Mouse (Mus musculus) MEL (cell line): Measurements from ENCODE around the gene Tmem79. TPM values are rescaled to one million over a fixed set of nuclear protein-coding genes. Genes with fewer than 3 reads are reported as not detected.

Experiments
- DNase-seq: peaks from one replicate; pipeline ENCODE4 v3.0.0; 2011; ENCODE audit warnings: low read depth, low spot score
- H3K27ac ChIP-seq: 2 replicates; pipeline ENCODE4 v1.5.1; 2012; ENCODE audit warnings: low read depth, mild to moderate bottlenecking, control low read depth, low read length, moderate library complexity; ENCODE audit not compliant: control insufficient read depth
- H3K27me3 ChIP-seq, 2 experiments: fragments of 150-350 bp in 1 of 2; sonication (generic) in 1 of 2; 2 replicates each; pipeline ENCODE4 v1.6.1; 2012; ENCODE audit warnings: low read length in 2 of 2, mild to moderate bottlenecking in 2 of 2, improper control_type of control experiment in 1 of 2, moderate library complexity in 1 of 2; ENCODE audit not compliant: insufficient read depth in 2 of 2, control insufficient read depth in 1 of 2
- H3K36me3 ChIP-seq, 2 experiments: 2 replicates each; pipeline ENCODE4 v1.6.1; 2012 to 2014; ENCODE audit warnings: low read length in 2 of 2, improper control_type of control experiment in 1 of 2, inconsistent platforms in 1 of 2, mild to moderate bottlenecking in 1 of 2; ENCODE audit not compliant: insufficient read depth in 2 of 2, control insufficient read depth in 1 of 2
- H3K4me1 ChIP-seq, 2 experiments: fragments of 150-350 bp in 1 of 2; sonication (generic) in 1 of 2; 2 replicates each; pipeline ENCODE4 v1.6.1; 2012; ENCODE audit warnings: low read length in 2 of 2, improper control_type of control experiment in 1 of 2, mild to moderate bottlenecking in 1 of 2; ENCODE audit not compliant: insufficient read depth in 2 of 2, control insufficient read depth in 1 of 2
- H3K4me3 ChIP-seq, 2 experiments: fragments of 150-350 bp in 1 of 2; sonication (generic) in 1 of 2; 2 replicates each; pipeline ENCODE4 v1.5.1; 2012; ENCODE audit warnings: low read depth in 2 of 2, low read length in 2 of 2, mild to moderate bottlenecking in 2 of 2, moderate library complexity in 2 of 2, control low read depth in 1 of 2, improper control_type of control experiment in 1 of 2; ENCODE audit not compliant: control insufficient read depth in 1 of 2, insufficient read depth in 1 of 2
- H3K79me2 ChIP-seq: 2 replicates; pipeline ENCODE4 v1.6.1; 2012; ENCODE audit warnings: mild to moderate bottlenecking, low read length, moderate library complexity; ENCODE audit not compliant: control insufficient read depth, poor library complexity, insufficient read depth
- H3K9ac ChIP-seq: 2 replicates; pipeline ENCODE4 v1.6.1; 2012; ENCODE audit warnings: low read depth, mild to moderate bottlenecking, control low read depth, low read length, moderate library complexity; ENCODE audit not compliant: control insufficient read depth, poor library complexity, severe bottlenecking
- H3K9me3 ChIP-seq: fragments of 150-350 bp; sonication (generic); replicated peaks from 2 replicates; pipeline ENCODE4 v1.6.1; 2012; ENCODE audit warnings: mild to moderate bottlenecking, low read length, improper control_type of control experiment, moderate library complexity; ENCODE audit not compliant: insufficient read depth
- BHLHE40 ChIP-seq: IDR thresholded peaks from 2 replicates; pipeline ENCODE4 v1.6.1; 2012; ENCODE audit warnings: low read depth, mild to moderate bottlenecking, inconsistent platforms, low read length, improper control_type of control experiment, borderline replicate concordance
- CHD1 ChIP-seq: IDR thresholded peaks from 2 replicates; pipeline ENCODE4 v1.6.1; 2012; ENCODE audit warnings: low read depth, mild to moderate bottlenecking, inconsistent platforms, low read length, improper control_type of control experiment
- EP300 ChIP-seq, 2 experiments: IDR thresholded peaks; 2 replicates each; pipeline ENCODE4 v1.6.1; 2011; ENCODE audit warnings: improper control_type of control experiment in 2 of 2, low read length in 2 of 2, low read depth in 1 of 2, mild to moderate bottlenecking in 1 of 2
- ETS1 ChIP-seq: IDR thresholded peaks from 2 replicates; pipeline ENCODE4 v1.6.1; 2012; ENCODE audit warnings: low read depth, mild to moderate bottlenecking, inconsistent platforms, low read length, improper control_type of control experiment, moderate library complexity
- HCFC1 ChIP-seq: IDR thresholded peaks from 2 replicates; pipeline ENCODE4 v1.6.1; 2012; ENCODE audit warnings: low read depth, mild to moderate bottlenecking, inconsistent platforms, low read length, improper control_type of control experiment, moderate library complexity
- MAFK ChIP-seq: IDR thresholded peaks from 2 replicates; pipeline ENCODE4 v1.6.1; 2011; ENCODE audit warnings: low read depth, mild to moderate bottlenecking, low read length, improper control_type of control experiment, borderline replicate concordance
- MAZ ChIP-seq: IDR thresholded peaks from 2 replicates; pipeline ENCODE4 v1.6.1; 2012; ENCODE audit warnings: low read depth, mild to moderate bottlenecking, inconsistent platforms, low read length, improper control_type of control experiment
- NELFE ChIP-seq: IDR thresholded peaks from 2 replicates; pipeline ENCODE4 v1.6.1; 2011; ENCODE audit warnings: low read depth, low read length, improper control_type of control experiment
- POLR2AphosphoS2 ChIP-seq: IDR thresholded peaks from 2 replicates; pipeline ENCODE4 v1.6.1; 2011; ENCODE audit warnings: low read length, improper control_type of control experiment
- POLR2AphosphoS5 ChIP-seq: IDR thresholded peaks from 2 replicates; pipeline ENCODE4 v1.6.1; 2012; ENCODE audit warnings: low read depth, borderline replicate concordance, mild to moderate bottlenecking, inconsistent platforms, low read length, moderate library complexity, mixed read lengths
- RAD21 ChIP-seq: IDR thresholded peaks from 2 replicates; pipeline ENCODE4 v1.6.1; 2011; ENCODE audit warnings: mild to moderate bottlenecking, low read depth, low read length, improper control_type of control experiment
- SIN3A ChIP-seq: IDR thresholded peaks from 2 replicates; pipeline ENCODE4 v1.6.1; 2012; ENCODE audit warnings: low read length, improper control_type of control experiment, inconsistent platforms
- TAL1 ChIP-seq: IDR thresholded peaks from 2 replicates; pipeline ENCODE4 v1.6.1; 2012; ENCODE audit warnings: mild to moderate bottlenecking, inconsistent platforms, low read length, moderate library complexity, mixed read lengths
- TCF12 ChIP-seq: IDR thresholded peaks from 2 replicates; pipeline ENCODE4 v1.6.1; 2014; ENCODE audit warnings: low read depth, mild to moderate bottlenecking, inconsistent platforms, low read length, improper control_type of control experiment, moderate library complexity
- UBTF ChIP-seq: IDR thresholded peaks from 2 replicates; pipeline ENCODE4 v1.6.1; 2012; ENCODE audit warnings: low read depth, mild to moderate bottlenecking, inconsistent platforms, low read length, improper control_type of control experiment, moderate library complexity, borderline replicate concordance; ENCODE audit not compliant: insufficient read depth
- USF1 ChIP-seq: IDR thresholded peaks from 2 replicates; pipeline ENCODE4 v1.6.1; 2014; ENCODE audit warnings: low read depth, mild to moderate bottlenecking, inconsistent platforms, low read length, improper control_type of control experiment, moderate library complexity
- USF2 ChIP-seq, 2 experiments: IDR thresholded peaks; 2 replicates each; pipeline ENCODE4 v1.6.1; 2011 to 2012; ENCODE audit warnings: improper control_type of control experiment in 2 of 2, low read length in 2 of 2, borderline replicate concordance in 1 of 2, inconsistent platforms in 1 of 2, low read depth in 1 of 2, mild to moderate bottlenecking in 1 of 2; ENCODE audit not compliant: insufficient read depth in 1 of 2
- ZC3H11A ChIP-seq: IDR thresholded peaks from 2 replicates; pipeline ENCODE4 v1.6.1; 2012; ENCODE audit warnings: low read depth, mild to moderate bottlenecking, inconsistent platforms, low read length, improper control_type of control experiment
- ZMIZ1 ChIP-seq: IDR thresholded peaks from 2 replicates; pipeline ENCODE4 v1.6.1; 2012; ENCODE audit warnings: low read depth, mild to moderate bottlenecking, inconsistent platforms, low read length, improper control_type of control experiment, moderate library complexity
- polyA plus RNA-seq, 2 experiments: library from polyadenylated mRNA; stranded (reverse) in 1 of 2; unstranded in 1 of 2; fragments of >175 nt in 1 of 2; fragments of >200 nt in 1 of 2; gene quantifications; 2 replicates each; pipeline versions ENCODE4 v1.2.1 to v1.2.4; 2012; ENCODE audit warnings: low replicate concordance in 2 of 2, low read depth in 1 of 2; ENCODE audit not compliant: insufficient read length in 2 of 2, insufficient read depth in 1 of 2, missing spikeins in 1 of 2
- total RNA-seq: library from RNA; depleted of rRNA; stranded (reverse); fragments of 300-350 nt; gene quantifications from 2 replicates; pipeline ENCODE4 v1.2.3, GENCODE M21; 2012

The Tmem79 gene
- total and polyA plus RNA-seq, 3 experiments: 2.2 to 3.7 TPM; not detected in 1

GRCm38 (mm10) chr3:88363700-88364099 is 27.8 kb upstream of the Tmem79 start:
- no peak for DNase-seq
- Histone ChIP-seq H3K9ac (no peak overlapping the region), H3K9me3 (no peaks in the 10 kb centered on the region), H3K4me3 (no peak overlapping the region), H3K27ac (no peak overlapping the region), H3K27me3 (no peaks in the 10 kb centered on the region), H3K4me1 (no peaks in the 10 kb centered on the region), H3K79me2 (no peaks in the 10 kb centered on the region), H3K36me3 (no peaks in the 10 kb centered on the region; a peak in 1 of 4 replicates)
- TF ChIP-seq TCF12 (no peak), ZMIZ1 (no peak), HCFC1 (no peak), POLR2AphosphoS2 (no peak)

GRCm38 (mm10) chr3:88361612-88362313 is 25.8 kb upstream of the Tmem79 start:
- no peak for DNase-seq
- Histone ChIP-seq H3K27ac (no peak overlapping the region), H3K27me3 (no peaks in the 10 kb centered on the region), H3K36me3 (peaks cover 0 to 6% of the 10 kb centered on the region in 2 experiments; a peak in 2 of 4 replicates), H3K9me3 (no peaks in the 10 kb centered on the region), H3K9ac (no peak overlapping the region), H3K4me1 (no peaks in the 10 kb centered on the region), H3K4me3 (no peak overlapping the region), H3K79me2 (no peaks in the 10 kb centered on the region)
- TF ChIP-seq USF1 (no peak), EP300 (IDR thresholded peaks at IDR 0.05; ENCODE audit: low read depth in 1 of 2, low read length in 2 of 2) (no peak), CHD1 (no peak)

- Histone ChIP-seq H3K27me3 (no peaks in the 10 kb centered on the region), H3K9me3 (no peaks in the 10 kb centered on the region), H3K4me1 (no peaks in the 10 kb centered on the region), H3K36me3 (peaks cover 0 to 8% of the 10 kb centered on the region in 2 experiments; a peak in 2 of 4 replicates), H3K79me2 (no peaks in the 10 kb centered on the region), H3K27ac (no peak overlapping the region), H3K4me3 (no peak overlapping the region), H3K9ac (no peak overlapping the region)
- no peak for TF ChIP-seq TCF12
- no peak for TF ChIP-seq RAD21
- TF ChIP-seq BHLHE40: no peak
- TF ChIP-seq MAFK: no peak
- no peak for TF ChIP-seq MAZ
- no peak for TF ChIP-seq POLR2AphosphoS5
- no peak for TF ChIP-seq USF2 (IDR thresholded peaks at IDR 0.05; ENCODE audit: borderline replicate concordance in 1 of 2, insufficient read depth in 1 of 2, low read depth in 1 of 2, low read length in 2 of 2)
- TF ChIP-seq NELFE: no peak
- no peak for TF ChIP-seq ZC3H11A
- no peak for TF ChIP-seq ETS1
- TF ChIP-seq TAL1: no peak
- no peak for TF ChIP-seq SIN3A
- TF ChIP-seq UBTF: no peak
- DNase-seq: no peak
These were observed 25.1 kb upstream of the Tmem79 start for GRCm38 (mm10) chr3:88361096-88361495.
